Mouse (Mus musculus) bone marrow, adult 2 months (tissue): Measurements from ENCODE around the gene Bcl9l. TPM values are rescaled to one million over a fixed set of nuclear protein-coding genes. Genes with fewer than 3 reads are reported as not detected.

Experiments
- H3K27ac ChIP-seq: fragments of 200-500 bp; 2 replicates; pipeline ENCODE4 v1.5.1; 2012; ENCODE audit warnings: low read depth, mild to moderate bottlenecking, control low read depth, inconsistent platforms, low read length; ENCODE audit not compliant: control insufficient read depth, poor library complexity, insufficient read depth
- H3K4me1 ChIP-seq: fragments of 200-500 bp; 2 replicates; pipeline ENCODE4 v1.6.1; 2011; ENCODE audit warnings: low read length; ENCODE audit not compliant: control insufficient read depth, insufficient read depth
- H3K4me3 ChIP-seq: fragments of 200-500 bp; replicated peaks from 2 replicates; pipeline ENCODE3; 2011; ENCODE audit warnings: mild to moderate bottlenecking, low read depth, low read length, control low read depth; ENCODE audit not compliant: control insufficient read depth
- CTCF ChIP-seq: fragments of 200-500 bp; IDR thresholded peaks from 2 replicates; pipeline ENCODE4 v1.5.1; 2011; ENCODE audit warnings: low read length, control low read depth; ENCODE audit not compliant: control insufficient read depth, insufficient read depth
- POLR2A ChIP-seq: fragments of 200-500 bp; IDR thresholded peaks from 2 replicates; pipeline ENCODE4 v1.6.1; 2011; ENCODE audit warnings: low read depth, mild to moderate bottlenecking, control low read depth, low read length, borderline replicate concordance; ENCODE audit not compliant: control insufficient read depth
- WGBS: fragments of 180-500 bp; shearing (Covaris S2); methylation state at CpG from one replicate; pipeline ENCODE4 v1.1.7; 2018; 5-methylcytosine and 5-hydroxymethylcytosine counted together
- polyA plus RNA-seq: library from polyadenylated mRNA; stranded (reverse); fragments of >200 nt; gene quantifications from 2 replicates; pipeline ENCODE4 v1.2.4, GENCODE M21; 2011; ENCODE audit warnings: low replicate concordance; ENCODE audit not compliant: missing spikeins, insufficient read depth, insufficient read length

The Bcl9l gene
- polyA plus RNA-seq, 1 experiment, result 15.6 TPM

DNA sequence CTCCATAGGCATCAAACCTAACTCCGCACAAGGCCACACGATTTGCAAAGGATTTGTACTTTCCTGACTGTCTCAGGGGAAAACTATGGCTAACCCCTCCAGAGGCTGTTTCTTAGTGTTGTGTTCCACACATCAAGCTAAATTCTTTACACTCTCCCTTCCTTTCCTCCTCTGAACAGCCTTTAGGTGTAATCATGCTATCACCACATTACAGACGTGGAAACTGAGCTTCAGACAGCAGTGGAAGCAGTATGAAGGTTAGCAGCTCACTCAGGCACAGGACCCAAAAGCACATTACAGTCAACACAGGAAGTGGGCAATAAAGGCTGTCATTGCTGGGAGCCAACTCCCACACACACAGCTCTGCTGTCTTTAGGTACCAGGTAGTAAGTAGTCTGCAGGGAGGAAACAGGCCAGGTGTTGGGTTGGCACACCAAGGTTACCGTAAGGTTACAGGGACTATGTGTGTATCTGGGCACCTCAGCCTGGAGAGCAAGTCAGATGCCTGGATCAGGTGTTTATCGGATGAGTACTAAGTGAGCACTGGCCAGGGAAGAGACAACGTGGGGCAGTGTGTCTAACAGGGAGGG, 50.5 kb downstream of the Bcl9l start:
- Histone ChIP-seq H3K27ac (no peak overlapping the region), H3K4me1 (peaks cover 1% of the 10 kb centered on the region; the same call in 1 of the 2 replicates), H3K4me3 (no peak overlapping the region)
- 73% methylated on average over 6 of the region's 6 CpGs for WGBS
- no peak for TF ChIP-seq CTCF
- no peak for TF ChIP-seq POLR2A

DNA sequence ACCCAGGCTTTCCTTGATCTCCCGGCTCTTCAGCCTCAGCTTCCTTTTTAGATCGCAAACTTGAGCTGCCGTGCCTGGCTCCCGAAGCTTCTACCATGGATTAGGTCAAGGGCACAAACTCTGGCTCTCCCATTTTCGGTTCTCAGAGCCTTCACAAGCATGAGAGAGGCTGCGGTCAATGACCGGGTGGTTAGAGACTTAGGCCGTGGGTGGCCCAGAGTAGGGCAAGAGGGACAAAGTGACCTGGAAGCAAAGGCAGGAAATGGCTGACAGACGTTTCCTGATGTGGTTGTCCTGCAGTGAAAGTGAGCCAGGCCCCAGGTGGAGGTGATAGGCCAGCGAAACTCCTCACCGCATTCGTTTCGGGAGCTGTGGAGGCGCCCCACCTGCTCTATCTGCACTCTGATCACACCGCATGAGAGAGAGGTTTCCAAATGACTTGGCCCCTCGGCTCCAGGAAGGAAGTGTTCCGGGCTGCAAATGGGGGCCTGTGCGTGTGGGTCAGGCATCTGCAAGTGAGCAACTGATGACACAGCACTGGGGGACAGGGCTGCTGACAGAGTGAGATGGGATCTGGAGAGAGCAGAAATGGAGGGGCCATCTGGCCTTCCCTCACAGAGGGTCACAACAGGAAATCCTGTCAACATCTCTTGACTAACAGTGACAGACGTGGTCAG, 55.1 kb downstream of the Bcl9l start:
- H3K4me1 ChIP-seq, result peaks cover 2% of the 10 kb centered on the region; the same call in 1 of the 2 replicates
- TF ChIP-seq CTCF (no peak), POLR2A (no peak)
- H3K4me3 ChIP-seq, result no peak overlapping the region
- WGBS, result 3% methylated on average over 19 of the region's 19 CpGs
- peak overlapping the region; percentile 5 for H3K27ac ChIP-seq

DNA sequence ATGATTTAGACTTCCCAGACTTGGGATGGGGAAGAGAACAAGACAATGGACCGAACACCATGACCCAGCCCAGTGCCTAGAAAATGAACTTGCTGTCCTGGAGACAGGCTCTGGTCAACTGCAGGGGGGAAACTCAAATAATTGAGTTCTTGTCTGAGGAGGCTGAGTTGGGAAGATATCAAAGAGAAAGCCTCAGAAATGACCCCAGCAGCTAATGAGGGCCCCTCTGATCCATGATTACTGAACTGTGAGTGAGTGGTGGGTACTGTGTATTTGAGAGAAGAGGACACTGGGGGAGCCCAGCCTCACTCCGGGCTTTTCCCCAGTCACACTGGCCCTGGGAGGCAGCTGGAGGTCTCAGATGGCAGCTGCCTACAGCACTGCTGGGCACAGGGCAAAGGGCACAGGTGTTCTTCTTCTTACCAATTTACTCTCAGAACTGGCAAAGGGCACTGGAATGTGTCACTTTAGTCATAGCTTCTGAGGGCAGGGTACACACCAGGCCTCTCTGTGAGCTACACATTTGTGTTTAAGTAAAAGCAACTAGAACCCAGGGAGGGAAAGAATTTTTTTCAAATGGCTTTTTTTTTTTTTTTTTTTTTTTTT, 57.3 kb downstream of the Bcl9l start:
- TF ChIP-seq POLR2A (no peak), CTCF (no peak)
- 82% methylated on average over 2 of the region's 2 CpGs for WGBS
- no peak overlapping the region for H3K27ac ChIP-seq
- H3K4me1 ChIP-seq, result peaks cover 2% of the 10 kb centered on the region; the same call in 1 of the 2 replicates
- H3K4me3 ChIP-seq, result no peak overlapping the region

GRCm38 (mm10) chr9:44540676-44541075, 58.1 kb downstream of the Bcl9l start:
- TF ChIP-seq CTCF (no peak), POLR2A (no peak)
- Histone ChIP-seq H3K4me1 (peaks cover 2% of the 10 kb centered on the region; the same call in 1 of the 2 replicates), H3K4me3 (no peak overlapping the region), H3K27ac (no peak overlapping the region)
- WGBS, result 27% methylated on average over 3 of the region's 3 CpGs

DNA sequence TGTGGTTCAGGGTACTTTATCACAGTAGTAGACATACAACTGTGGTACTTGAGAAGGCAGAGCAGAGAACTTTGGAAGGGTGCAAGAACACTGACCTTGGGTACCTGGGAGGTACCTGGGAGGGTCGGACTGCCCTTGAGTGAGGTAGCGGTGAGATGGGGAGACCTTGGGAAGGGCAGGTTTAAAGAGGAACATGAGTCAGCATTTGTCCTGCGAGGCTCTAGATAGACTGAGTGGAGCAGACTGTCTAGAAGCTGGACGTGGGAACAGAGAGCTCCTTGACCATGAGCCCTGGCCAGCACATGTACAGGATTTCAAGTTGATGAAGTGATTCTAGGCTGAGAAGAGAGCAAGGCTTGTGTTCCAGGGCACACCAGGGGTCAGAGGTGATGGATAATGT, 59.7 kb downstream of the Bcl9l start:
- H3K27ac ChIP-seq, result no peak overlapping the region
- WGBS, result 24% methylated on average over 4 of the region's 4 CpGs
- peaks cover 2% of the 10 kb centered on the region; the same call in 1 of the 2 replicates for H3K4me1 ChIP-seq
- TF ChIP-seq CTCF (no peak), POLR2A (no peak)
- H3K4me3 ChIP-seq, result no peak overlapping the region

GRCm38 (mm10) chr9:44544986-44545385, 62.4 kb downstream of the Bcl9l start:
- 0 out of 2 replicates have a peak overlapping the region, but pooled peaks have one; percentile 10 for H3K27ac ChIP-seq
- TF ChIP-seq POLR2A (no peak), CTCF (no peak)
- peaks cover 3% of the 10 kb centered on the region; the same call in 1 of the 2 replicates for H3K4me1 ChIP-seq
- WGBS, result 34% methylated on average over 3 of the region's 3 CpGs
- H3K4me3 ChIP-seq, result no peak overlapping the region

DNA sequence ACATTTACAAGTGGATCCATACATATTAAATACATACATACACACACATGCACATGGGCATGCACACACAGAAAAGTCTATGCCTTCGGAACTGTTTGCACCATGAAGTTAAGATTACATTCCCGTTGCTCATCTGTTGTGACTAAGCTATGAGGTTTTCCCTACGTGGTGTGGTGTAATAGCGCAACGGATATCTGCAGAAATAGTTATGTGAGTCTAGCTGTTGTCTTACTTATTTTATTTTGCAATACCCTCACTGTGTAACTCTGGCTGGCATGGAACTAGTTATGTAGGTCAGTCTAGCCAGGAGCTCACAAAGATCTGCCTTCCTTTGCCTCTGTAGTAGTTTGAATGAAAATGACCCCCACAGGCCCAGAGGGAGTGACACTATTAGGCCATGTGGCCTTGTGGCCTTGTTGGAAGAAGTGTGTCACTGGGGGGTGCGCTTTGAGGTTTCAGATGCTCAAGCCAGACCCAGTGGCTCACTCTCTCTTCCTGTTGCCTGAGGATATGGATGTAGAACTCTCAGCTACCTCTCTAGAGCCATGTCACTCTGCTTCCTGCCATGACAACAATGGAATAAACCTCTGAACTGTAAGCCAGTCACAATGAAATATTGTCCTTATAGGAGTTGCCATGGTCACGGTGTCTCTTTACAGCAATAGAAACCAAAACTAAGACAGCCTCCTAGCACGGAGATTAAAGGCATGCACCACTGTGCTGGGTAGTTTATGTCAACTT, 66.0 kb downstream of the Bcl9l start:
- WGBS, result 56% methylated on average over 8 of the region's 8 CpGs
- peaks cover 3% of the 10 kb centered on the region; the same call in 1 of the 2 replicates for H3K4me1 ChIP-seq
- no peak overlapping the region for H3K4me3 ChIP-seq
- H3K27ac ChIP-seq, result peak overlapping the region; percentile 6; the same call in 1 of the 2 replicates
- TF ChIP-seq CTCF (no peak), POLR2A (no peak)

- no peak overlapping the region for H3K4me3 ChIP-seq
- no peak overlapping the region for H3K27ac ChIP-seq
- WGBS, result 9% methylated on average over 10 of the region's 10 CpGs
- H3K4me1 ChIP-seq, result peaks cover 3% of the 10 kb centered on the region; the same call in 1 of the 2 replicates
- TF ChIP-seq CTCF, result no peak
- TF ChIP-seq POLR2A, result no peak
Measured at GRCm38 (mm10) chr9:44551138-44551537, 68.5 kb downstream of the Bcl9l start.

DNA sequence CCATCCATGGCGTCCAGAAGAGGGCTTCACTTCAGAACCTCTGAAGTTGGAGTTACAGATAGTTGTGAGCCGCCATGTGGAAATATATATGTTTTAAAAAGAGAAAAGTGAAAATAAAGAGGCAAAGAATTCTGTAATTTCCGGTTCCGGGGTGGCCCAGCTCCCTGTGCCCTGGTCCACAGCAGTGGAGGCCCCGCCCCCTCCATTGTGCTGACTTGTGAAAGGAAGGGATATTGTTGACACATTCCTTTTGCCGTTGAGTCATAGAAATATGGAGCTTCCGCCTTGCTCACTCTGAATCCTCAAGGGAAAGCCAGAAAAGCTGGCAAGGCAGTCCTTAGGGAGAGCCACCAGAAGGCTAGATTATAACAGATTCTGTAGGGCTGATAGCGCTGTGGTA, 69.5 kb downstream of the Bcl9l start:
- WGBS, result 61% methylated on average over 8 of the region's 8 CpGs

More for the DNA sequence above, 69.5 kb downstream of the Bcl9l start:
- peaks cover 3% of the 10 kb centered on the region; the same call in 1 of the 2 replicates for H3K4me1 ChIP-seq
- TF ChIP-seq POLR2A, result no peak
- no peak for TF ChIP-seq CTCF
- H3K4me3 ChIP-seq, result no peak overlapping the region
- no peak overlapping the region for H3K27ac ChIP-seq

Other genes starting within 250 kb of the Bcl9l start
- 24.3 and 50.5 TPM in 2 replicates for gene Cbl, start 248.8 kb upstream of the Bcl9l start, polyA plus RNA-seq
- gene Ccdc153, start 242.1 kb upstream of the Bcl9l start, polyA plus RNA-seq, result 1.4 TPM in 1 of 2 replicates, not detected in the other
- 2.7 and 7.3 TPM in 2 replicates for gene Pdzd3, start 231.4 kb upstream of the Bcl9l start, polyA plus RNA-seq
- 11.6 and 25.0 TPM in 2 replicates for gene Nlrx1, start 214.2 kb upstream of the Bcl9l start, polyA plus RNA-seq
- 45.0 and 74.1 TPM in 2 replicates for gene Abcg4, start 194.2 kb upstream of the Bcl9l start, polyA plus RNA-seq
- 9.1 and 21.6 TPM in 2 replicates for gene Hinfp, start 177.2 kb upstream of the Bcl9l start, polyA plus RNA-seq
- 14.6 and 17.5 TPM in 2 replicates for gene C2cd2l, start 162.5 kb upstream of the Bcl9l start, polyA plus RNA-seq
- 11.2 and 30.7 TPM in 2 replicates for gene Dpagt1, start 156.8 kb upstream of the Bcl9l start, polyA plus RNA-seq
- 184 and 201 TPM in 2 replicates for gene H2afx, start 148.1 kb upstream of the Bcl9l start, polyA plus RNA-seq
- gene Hmbs, start 138.6 kb upstream of the Bcl9l start, polyA plus RNA-seq, result 824 and 950 TPM in 2 replicates
- gene Vps11, start 121.2 kb upstream of the Bcl9l start, polyA plus RNA-seq, result 17.2 and 29.6 TPM in 2 replicates
- gene Hyou1, start 103.3 kb upstream of the Bcl9l start, polyA plus RNA-seq, result 13.5 and 34.2 TPM in 2 replicates
- 9.8 and 16.9 TPM in 2 replicates for gene Slc37a4, start 86.0 kb upstream of the Bcl9l start, polyA plus RNA-seq
- 1,039 and 1,790 TPM in 2 replicates for gene Rps25, start 75.7 kb upstream of the Bcl9l start, polyA plus RNA-seq
- gene Trappc4, start 75.2 kb upstream of the Bcl9l start, polyA plus RNA-seq, result 36.9 and 50.1 TPM in 2 replicates
- gene Ccdc84, start 64.3 kb upstream of the Bcl9l start, polyA plus RNA-seq, result 22.1 and 68.9 TPM in 2 replicates
- not detected in 2 replicates for gene Foxr1, start 41.7 kb upstream of the Bcl9l start, polyA plus RNA-seq
- not detected in 2 replicates for gene Upk2, start 27.8 kb upstream of the Bcl9l start, polyA plus RNA-seq
- 0.61 and 13.4 TPM in 2 replicates for gene Cxcr5, start 79.1 kb downstream of the Bcl9l start, polyA plus RNA-seq
- gene Ddx6, start 122.1 kb downstream of the Bcl9l start, polyA plus RNA-seq, result 38.4 and 48.4 TPM in 2 replicates
- gene Treh, start 190.4 kb downstream of the Bcl9l start, polyA plus RNA-seq, result not detected in 2 replicates